Mouse (Mus musculus): ENCODE results near the gene Rnf149. TPM values are rescaled to one million over a fixed set of nuclear protein-coding genes. Genes with fewer than 3 reads are reported as not detected.
A peak's percentile ranks its signal among the peaks of the same experiment; 100 is the strongest.
"Not testable (repeated sequence)": the region's sequence is repeated elsewhere in the genome, so short reads cannot be mapped to it uniquely, and the experiment has no call there.

Rnf149 gene
- polyA plus RNA-seq, 1 experiment from 2014 or later: 21.2 TPM

DNA sequence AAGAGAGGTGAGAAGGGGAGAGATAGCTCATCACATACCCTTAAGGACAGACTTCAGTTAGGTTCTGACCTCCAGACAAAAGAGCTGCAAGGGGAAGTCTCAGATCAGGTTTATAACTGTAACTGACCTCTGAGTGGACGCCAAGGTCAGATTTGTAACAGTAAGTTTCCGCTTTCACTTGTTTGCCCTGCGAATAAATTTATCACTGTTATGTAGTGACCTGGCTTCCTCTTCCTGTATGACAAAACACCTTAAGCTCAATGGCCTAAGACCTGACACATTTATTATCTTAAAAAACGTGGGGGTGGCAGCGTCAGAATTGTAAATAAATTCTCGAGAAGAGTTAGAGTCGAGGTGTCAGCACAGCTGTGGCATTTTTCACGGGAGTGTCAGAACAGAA is 31.3 kb upstream of the Rnf149 start:
- H3K4me3 ChIP-seq (replicated peaks; ENCODE audit: low read length): no peak overlapping the region
- 19% methylated on average over 8 of the region's 8 CpGs for WGBS

DNA sequence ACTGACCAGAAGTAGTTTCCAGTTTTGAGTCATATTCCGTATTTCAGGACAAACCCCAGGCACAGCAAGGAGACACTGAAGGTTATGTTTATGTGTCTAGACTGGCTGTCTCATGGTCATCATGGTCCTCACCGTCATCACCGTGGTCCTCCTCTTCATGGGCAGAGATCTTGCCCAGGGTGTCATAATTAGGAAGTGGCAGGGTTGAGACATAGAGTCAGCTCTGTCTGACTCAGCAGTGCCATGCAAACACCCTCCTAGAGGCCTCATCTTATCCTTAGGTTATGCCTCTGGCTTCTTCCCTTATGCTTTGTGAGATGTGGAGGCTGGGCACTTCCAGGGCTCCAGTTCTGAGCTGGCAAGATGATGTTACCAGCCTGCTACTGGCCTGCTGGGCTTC is 25.3 kb upstream of the Rnf149 start:
- no peak overlapping the region for H3K9ac ChIP-seq (ENCODE audit: low read length)
- no peaks in the 10 kb centered on the region for H3K27me3 ChIP-seq (ENCODE audit: control insufficient read depth, insufficient read depth, low read length)
- no peaks in the 10 kb centered on the region for H3K9me3 ChIP-seq (replicated peaks; ENCODE audit: control insufficient read depth, low read length)
- H3K4me1 ChIP-seq (ENCODE audit: control insufficient read depth, insufficient read depth, low read length): no peaks in the 10 kb centered on the region
- H3K4me2 ChIP-seq (ENCODE audit: low read depth, low read length): no peak overlapping the region
- ATAC-seq (ENCODE audit: insufficient read depth, low FRiP score): no peak
- no peak overlapping the region for H3K4me3 ChIP-seq (replicated peaks; ENCODE audit: low read length)
- 91% methylated on average over 3 of the region's 3 CpGs for WGBS
- H3K27ac ChIP-seq (ENCODE audit: low read length): no peak overlapping the region
- no peaks in the 10 kb centered on the region for H3K36me3 ChIP-seq (ENCODE audit: control insufficient read depth, insufficient read depth, low read length)

More for the DNA sequence above, 31.3 kb upstream of the Rnf149 start:
- H3K4me1 ChIP-seq (ENCODE audit: control insufficient read depth, insufficient read depth, low read length): peaks cover 2% of the 10 kb centered on the region; the same call in 1 of the 2 replicates
- no peak overlapping the region for H3K27ac ChIP-seq (ENCODE audit: low read length)
- no peak overlapping the region for H3K9ac ChIP-seq (ENCODE audit: low read length)
- H3K27me3 ChIP-seq (ENCODE audit: control insufficient read depth, insufficient read depth, low read length): no peaks in the 10 kb centered on the region
- no peaks in the 10 kb centered on the region for H3K36me3 ChIP-seq (ENCODE audit: control insufficient read depth, insufficient read depth, low read length)
- ATAC-seq (ENCODE audit: insufficient read depth, low FRiP score): no peak
- H3K4me2 ChIP-seq (ENCODE audit: low read depth, low read length): 0 out of 2 replicates have a peak overlapping the region, but pooled peaks have one; percentile 2
- no peaks in the 10 kb centered on the region for H3K9me3 ChIP-seq (replicated peaks; ENCODE audit: control insufficient read depth, low read length)

DNA sequence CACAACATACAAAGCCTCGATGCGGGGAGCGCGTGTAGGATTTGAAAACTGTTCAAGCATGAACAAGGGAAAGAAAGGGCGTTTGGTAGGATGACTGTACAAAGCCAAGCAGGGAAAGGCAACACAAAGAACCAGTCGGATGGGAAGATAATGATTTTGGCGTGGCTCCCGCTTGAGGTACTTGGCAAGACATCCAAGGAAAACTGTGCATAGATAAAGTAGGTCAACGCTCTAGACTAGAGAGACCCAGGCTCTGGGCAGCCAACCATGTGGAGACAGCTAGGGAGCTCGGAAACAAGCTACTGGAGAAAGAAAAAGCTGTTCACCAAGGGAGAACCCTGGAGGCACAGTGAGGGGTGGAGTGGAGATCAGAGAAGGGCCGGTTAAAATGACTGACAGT is 21.5 kb upstream of the Rnf149 start:
- Histone ChIP-seq H3K9me3 (replicated peaks; ENCODE audit: control insufficient read depth, low read length) (no peaks in the 10 kb centered on the region), H3K27ac (ENCODE audit: low read length) (no peak overlapping the region), H3K4me3 (replicated peaks; ENCODE audit: low read length) (no peak overlapping the region), H3K4me1 (ENCODE audit: control insufficient read depth, insufficient read depth, low read length) (no peaks in the 10 kb centered on the region), H3K9ac (ENCODE audit: low read length) (no peak overlapping the region), H3K4me2 (ENCODE audit: low read depth, low read length) (no peak overlapping the region), H3K27me3 (ENCODE audit: control insufficient read depth, insufficient read depth, low read length) (no peaks in the 10 kb centered on the region), H3K36me3 (ENCODE audit: control insufficient read depth, insufficient read depth, low read length) (no peaks in the 10 kb centered on the region)
- ATAC-seq (ENCODE audit: insufficient read depth, low FRiP score): no peak
- 73% methylated on average over 11 of the region's 11 CpGs for WGBS

DNA sequence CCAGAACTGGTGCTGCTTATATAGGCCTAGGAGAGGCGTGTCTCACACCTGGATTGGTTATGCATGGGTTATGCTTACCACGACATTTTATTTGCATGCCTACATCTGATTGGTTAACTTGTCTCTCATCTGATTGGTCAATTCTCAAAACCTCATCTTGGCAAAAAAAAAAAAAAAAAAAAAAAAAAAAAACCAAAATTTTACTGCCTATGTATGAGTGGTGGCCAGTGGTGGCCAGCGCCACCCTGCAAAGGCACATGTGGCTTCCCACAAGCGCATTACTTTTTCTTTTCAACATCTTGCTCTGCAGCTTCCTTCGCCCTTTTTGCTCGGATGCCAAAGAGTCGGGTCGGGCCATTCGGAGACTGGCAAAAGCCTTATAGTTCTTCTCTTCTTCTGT is 19.9 kb upstream of the Rnf149 start:
- not testable (repeated sequence) for H3K4me1 ChIP-seq (ENCODE audit: control insufficient read depth, insufficient read depth, low read length); H3K4me3 ChIP-seq (replicated peaks; ENCODE audit: low read length); ATAC-seq (ENCODE audit: insufficient read depth, low FRiP score)

DNA sequence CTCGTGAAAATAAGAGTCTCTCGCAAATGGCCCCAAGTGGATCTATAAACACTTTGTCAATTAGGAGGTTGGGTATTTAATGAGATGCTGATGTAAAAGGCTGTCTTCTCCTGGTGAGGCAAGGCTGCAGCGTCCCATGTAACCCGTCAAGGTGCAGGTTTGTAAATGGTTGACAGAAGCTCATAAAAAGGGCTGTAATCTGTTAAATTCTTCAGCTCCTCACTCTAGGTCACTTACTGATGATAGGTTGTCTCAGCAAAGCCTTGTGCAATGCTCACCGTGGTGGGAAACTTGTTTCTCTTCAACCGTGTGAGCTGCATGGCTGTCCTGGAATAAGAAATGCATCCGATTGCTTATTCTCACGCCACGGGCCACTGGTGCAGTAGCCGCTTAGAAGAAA is 16.6 kb upstream of the Rnf149 start:
- Histone ChIP-seq H3K27me3 (ENCODE audit: control insufficient read depth, insufficient read depth, low read length) (no peaks in the 10 kb centered on the region), H3K9me3 (replicated peaks; ENCODE audit: control insufficient read depth, low read length) (no peaks in the 10 kb centered on the region), H3K4me2 (ENCODE audit: low read depth, low read length) (no peak overlapping the region), H3K4me1 (ENCODE audit: control insufficient read depth, insufficient read depth, low read length) (no peaks in the 10 kb centered on the region), H3K27ac (ENCODE audit: low read length) (no peak overlapping the region), H3K36me3 (ENCODE audit: control insufficient read depth, insufficient read depth, low read length) (no peaks in the 10 kb centered on the region), H3K4me3 (replicated peaks; ENCODE audit: low read length) (no peak overlapping the region), H3K9ac (ENCODE audit: low read length) (no peak overlapping the region)
- ATAC-seq (ENCODE audit: insufficient read depth, low FRiP score): no peak
- 69% methylated on average over 10 of the region's 10 CpGs for WGBS

More for the DNA sequence above, 19.9 kb upstream of the Rnf149 start:
- H3K9me3 ChIP-seq (replicated peaks; ENCODE audit: control insufficient read depth, low read length); H3K27me3 ChIP-seq (ENCODE audit: control insufficient read depth, insufficient read depth, low read length); H3K4me2 ChIP-seq (ENCODE audit: low read depth, low read length); H3K27ac ChIP-seq (ENCODE audit: low read length); H3K36me3 ChIP-seq (ENCODE audit: control insufficient read depth, insufficient read depth, low read length); H3K9ac ChIP-seq (ENCODE audit: low read length): not testable (repeated sequence)
- WGBS: 89% methylated on average over 9 of the region's 9 CpGs

DNA sequence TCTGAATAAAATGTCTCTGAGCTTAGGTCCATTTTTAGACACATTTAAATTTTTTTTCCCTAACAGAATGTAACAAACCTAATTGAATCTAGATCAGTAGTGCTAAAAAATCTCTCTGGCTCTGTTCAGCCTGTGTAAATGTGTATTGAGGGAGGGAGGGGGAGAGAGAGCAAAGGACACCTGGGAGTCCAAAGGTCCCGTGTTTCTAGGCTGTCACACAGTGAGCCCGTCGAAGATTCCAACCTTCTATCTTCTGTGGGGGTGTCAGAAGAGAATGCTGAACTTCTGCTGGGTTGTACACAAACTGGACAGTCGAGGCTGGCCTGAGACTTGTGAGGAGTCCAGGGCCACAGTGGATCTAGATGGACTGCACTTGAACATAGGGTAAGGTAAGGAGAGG is 14.9 kb upstream of the Rnf149 start:
- Histone ChIP-seq H3K4me1 (ENCODE audit: control insufficient read depth, insufficient read depth, low read length) (no peaks in the 10 kb centered on the region), H3K9ac (ENCODE audit: low read length) (no peak overlapping the region), H3K4me2 (ENCODE audit: low read depth, low read length) (no peak overlapping the region), H3K4me3 (replicated peaks; ENCODE audit: low read length) (no peak overlapping the region), H3K27me3 (ENCODE audit: control insufficient read depth, insufficient read depth, low read length) (no peaks in the 10 kb centered on the region), H3K36me3 (ENCODE audit: control insufficient read depth, insufficient read depth, low read length) (no peaks in the 10 kb centered on the region), H3K9me3 (replicated peaks; ENCODE audit: control insufficient read depth, low read length) (no peaks in the 10 kb centered on the region), H3K27ac (ENCODE audit: low read length) (no peak overlapping the region)
- no peak for ATAC-seq (ENCODE audit: insufficient read depth, low FRiP score)
- WGBS: 58% methylated on average over 4 of the region's 4 CpGs

DNA sequence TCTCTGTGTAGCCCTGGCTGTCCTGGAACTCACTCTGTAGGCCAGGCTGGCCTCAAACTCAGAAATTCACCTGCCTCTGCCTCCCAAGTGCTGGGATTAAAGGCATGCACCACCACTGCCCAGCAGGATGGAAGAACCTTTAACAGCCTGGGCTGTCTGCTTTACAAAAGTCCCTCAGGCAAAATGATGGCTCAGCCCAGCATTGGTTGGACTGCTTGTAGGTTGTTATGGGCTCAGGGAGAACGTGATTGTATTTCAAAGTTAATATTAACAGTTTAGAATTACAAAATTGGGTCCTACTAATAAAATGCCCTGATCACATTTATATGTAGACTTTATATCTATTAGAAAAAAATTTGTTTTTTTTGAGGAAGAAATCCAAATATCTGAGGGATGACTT is 14.4 kb upstream of the Rnf149 start:
- not testable (repeated sequence) for H3K9ac ChIP-seq (ENCODE audit: low read length); ATAC-seq (ENCODE audit: insufficient read depth, low FRiP score); H3K4me1 ChIP-seq (ENCODE audit: control insufficient read depth, insufficient read depth, low read length); H3K36me3 ChIP-seq (ENCODE audit: control insufficient read depth, insufficient read depth, low read length); H3K27ac ChIP-seq (ENCODE audit: low read length); H3K27me3 ChIP-seq (ENCODE audit: control insufficient read depth, insufficient read depth, low read length); H3K9me3 ChIP-seq (replicated peaks; ENCODE audit: control insufficient read depth, low read length); H3K4me2 ChIP-seq (ENCODE audit: low read depth, low read length); H3K4me3 ChIP-seq (replicated peaks; ENCODE audit: low read length)
- WGBS: 48% methylated on average over 1 of the region's 1 CpGs

DNA sequence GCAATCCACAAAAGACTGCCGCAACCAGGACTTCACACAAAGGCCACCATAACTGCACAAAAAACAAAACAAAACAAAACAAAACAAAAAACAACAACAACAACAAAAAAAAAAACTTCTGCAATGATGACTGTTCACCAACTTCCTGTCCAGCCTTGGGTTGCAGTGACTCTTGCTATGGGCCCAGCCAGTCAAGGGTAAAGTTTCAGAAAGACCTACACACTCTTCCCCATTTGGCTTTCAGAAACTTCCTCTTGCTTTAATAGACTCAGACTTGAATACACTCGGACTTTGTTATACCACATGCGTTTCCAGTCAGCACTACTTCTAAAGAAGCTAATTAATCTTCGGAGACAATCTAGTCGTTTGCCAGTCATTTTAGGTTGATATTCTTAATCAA is 13.0 kb upstream of the Rnf149 start:
- Histone ChIP-seq H3K27ac (ENCODE audit: low read length) (no peak overlapping the region), H3K4me2 (ENCODE audit: low read depth, low read length) (no peak overlapping the region), H3K4me1 (ENCODE audit: control insufficient read depth, insufficient read depth, low read length) (no peaks in the 10 kb centered on the region), H3K4me3 (replicated peaks; ENCODE audit: low read length) (no peak overlapping the region), H3K36me3 (ENCODE audit: control insufficient read depth, insufficient read depth, low read length) (no peaks in the 10 kb centered on the region), H3K9ac (ENCODE audit: low read length) (no peak overlapping the region), H3K27me3 (ENCODE audit: control insufficient read depth, insufficient read depth, low read length) (no peaks in the 10 kb centered on the region), H3K9me3 (replicated peaks; ENCODE audit: control insufficient read depth, low read length) (no peaks in the 10 kb centered on the region)
- WGBS: 73% methylated on average over 5 of the region's 5 CpGs
- no peak for ATAC-seq (ENCODE audit: insufficient read depth, low FRiP score)

DNA sequence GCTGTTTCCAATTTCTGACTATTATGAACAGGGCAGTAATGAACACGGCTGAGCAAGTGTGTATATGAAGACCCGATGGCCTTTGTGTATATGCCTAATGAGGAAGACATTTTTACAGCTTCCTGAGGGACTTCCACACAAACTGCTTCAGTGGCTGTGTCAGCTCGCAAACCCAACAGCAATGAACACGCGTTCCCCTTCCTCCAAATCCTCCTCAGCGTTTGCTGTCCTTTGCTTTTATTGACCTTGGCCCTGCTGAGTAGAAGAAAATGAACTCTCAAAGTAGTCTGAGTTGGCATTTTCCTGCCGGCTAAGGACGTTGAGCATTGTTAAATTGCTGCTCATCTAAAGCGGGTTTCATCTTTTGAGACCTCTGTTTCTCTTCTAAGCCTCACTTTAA is 8.2 kb upstream of the Rnf149 start:
- Histone ChIP-seq H3K4me1 (ENCODE audit: control insufficient read depth, insufficient read depth, low read length) (no peaks in the 10 kb centered on the region), H3K27ac (ENCODE audit: low read length) (no peak overlapping the region), H3K27me3 (ENCODE audit: control insufficient read depth, insufficient read depth, low read length) (no peaks in the 10 kb centered on the region), H3K9ac (ENCODE audit: low read length) (no peak overlapping the region), H3K4me2 (ENCODE audit: low read depth, low read length) (no peak overlapping the region), H3K9me3 (replicated peaks; ENCODE audit: control insufficient read depth, low read length) (no peaks in the 10 kb centered on the region), H3K4me3 (replicated peaks; ENCODE audit: low read length) (no peak overlapping the region), H3K36me3 (ENCODE audit: control insufficient read depth, insufficient read depth, low read length) (no peaks in the 10 kb centered on the region)
- 76% methylated on average over 9 of the region's 9 CpGs for WGBS
- ATAC-seq (ENCODE audit: insufficient read depth, low FRiP score): no peak

DNA sequence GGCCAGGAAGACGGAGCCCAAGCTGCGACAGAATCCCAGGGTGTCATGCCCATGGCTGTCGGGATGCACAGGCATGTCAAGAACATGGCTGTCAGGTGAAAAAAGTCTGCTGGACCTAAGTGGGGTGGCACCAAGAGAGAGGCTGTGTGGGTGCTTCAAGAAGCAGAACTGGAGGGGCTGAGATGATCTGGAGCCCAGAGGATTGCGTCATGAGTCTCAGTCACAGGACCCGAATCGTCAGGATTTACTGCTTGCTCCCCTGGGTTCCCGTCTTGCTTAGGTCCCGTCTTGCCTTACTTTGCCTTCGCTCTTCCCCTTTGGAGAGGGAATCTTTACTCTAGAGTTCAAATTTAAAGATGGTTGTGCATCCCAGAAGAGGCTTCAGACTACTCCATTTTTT is 6.0 kb upstream of the Rnf149 start:
- no peak overlapping the region for H3K4me2 ChIP-seq (ENCODE audit: low read depth, low read length)
- H3K27me3 ChIP-seq (ENCODE audit: control insufficient read depth, insufficient read depth, low read length): no peaks in the 10 kb centered on the region
- H3K4me1 ChIP-seq (ENCODE audit: control insufficient read depth, insufficient read depth, low read length): no peaks in the 10 kb centered on the region
- H3K9me3 ChIP-seq (replicated peaks; ENCODE audit: control insufficient read depth, low read length): no peaks in the 10 kb centered on the region
- H3K9ac ChIP-seq (ENCODE audit: low read length): no peak overlapping the region
- ATAC-seq (ENCODE audit: insufficient read depth, low FRiP score): no peak
- no peak overlapping the region for H3K27ac ChIP-seq (ENCODE audit: low read length)
- 87% methylated on average over 9 of the region's 9 CpGs for WGBS
- H3K36me3 ChIP-seq (ENCODE audit: control insufficient read depth, insufficient read depth, low read length): no peaks in the 10 kb centered on the region
- H3K4me3 ChIP-seq (replicated peaks; ENCODE audit: low read length): no peak overlapping the region

Data from stomach, embryonic 16.5 days (tissue).